Mouse (Mus musculus) liver, postnatal 0 days (tissue): ENCODE data around the gene Rnf215. TPM values are rescaled to one million over a fixed set of nuclear protein-coding genes. Genes with fewer than 3 reads are reported as not detected.
"Not testable (repeated sequence)": the region's sequence is repeated elsewhere in the genome, so short reads cannot be mapped to it uniquely, and the experiment has no call there.

Experiments used
- ATAC-seq: fragments of 200-750 bp; cut with Nextera tagmentation; 2 replicates; pipeline ENCODE4 v1.8.0; 2017; ENCODE audit warnings: mild to moderate bottlenecking, moderate library complexity
- DNase-seq: peaks from one replicate; pipeline ENCODE4 v3.0.0-alpha.2; 2016
- H3K27ac ChIP-seq: fragments of 300-500 bp; sonication (generic); 2 replicates; pipeline ENCODE4 v1.5.1; 2014; ENCODE audit warnings: antibody characterized with exemption, moderate library complexity, mild to moderate bottlenecking, low read depth
- H3K27me3 ChIP-seq: fragments of 300-500 bp; sonication (generic); 2 replicates; pipeline ENCODE4 v1.6.1; 2014; ENCODE audit warnings: low read length, control low read depth, mixed read lengths; ENCODE audit not compliant: insufficient read depth
- H3K36me3 ChIP-seq: fragments of 300-500 bp; sonication (generic); replicated peaks from 2 replicates; pipeline ENCODE4 v1.6.1; 2014; ENCODE audit warnings: mild to moderate bottlenecking, control low read depth, low read length, moderate library complexity, mixed read lengths; ENCODE audit not compliant: insufficient read depth
- H3K4me1 ChIP-seq: fragments of 300-500 bp; sonication (generic); 2 replicates; pipeline ENCODE4 v1.6.1; 2014; ENCODE audit warnings: antibody characterized with exemption, mild to moderate bottlenecking, control low read depth; ENCODE audit not compliant: insufficient read depth
- H3K4me2 ChIP-seq: fragments of 300-500 bp; sonication (generic); 2 replicates; pipeline ENCODE4 v1.6.1; 2014; ENCODE audit warnings: low read depth, mild to moderate bottlenecking, low read length, moderate library complexity, mixed read lengths
- H3K4me3 ChIP-seq: fragments of 300-500 bp; sonication (generic); 2 replicates; pipeline ENCODE4 v1.5.1; 2014; ENCODE audit warnings: low read depth, low read length
- H3K9ac ChIP-seq: fragments of 300-500 bp; sonication (generic); replicated peaks from 2 replicates; pipeline ENCODE4 v1.6.1; 2014; ENCODE audit warnings: mild to moderate bottlenecking, moderate library complexity
- H3K9me3 ChIP-seq: fragments of 300-500 bp; sonication (generic); 2 replicates; pipeline ENCODE4 v1.6.1; 2016; ENCODE audit warnings: mild to moderate bottlenecking, control low read depth, low read length, mixed read lengths
- CTCF ChIP-seq: sonication (generic); IDR thresholded peaks from 2 replicates; pipeline ENCODE4 v1.5.1; 2016; ENCODE audit warnings: antibody characterized with exemption, low read depth
- EP300 ChIP-seq: IDR thresholded peaks from 2 replicates; pipeline ENCODE4 v1.6.1; 2016; ENCODE audit warnings: antibody characterized with exemption, low read depth, mild to moderate bottlenecking
- WGBS: fragments of 180-500 bp; shearing (Covaris S2); extraction: QIAGEN DNeasy Blood & Tissue Kit; methylation state at CpG from one replicate; pipeline ENCODE4 v1.1.7; 2014; ENCODE audit not compliant: insufficient replicate concordance; 5-methylcytosine and 5-hydroxymethylcytosine counted together
- polyA plus RNA-seq: library from polyadenylated mRNA; unstranded; fragments of >200 nt; fragmentation: Nextera tagmentation; extraction: Ambion mirVana; gene quantifications from 2 replicates; pipeline ENCODE4 v1.2.1, GENCODE M21; 2015

Gene Rnf215
- polyA plus RNA-seq, 1 experiment from 2014 or later, result 6.4 TPM

DNA sequence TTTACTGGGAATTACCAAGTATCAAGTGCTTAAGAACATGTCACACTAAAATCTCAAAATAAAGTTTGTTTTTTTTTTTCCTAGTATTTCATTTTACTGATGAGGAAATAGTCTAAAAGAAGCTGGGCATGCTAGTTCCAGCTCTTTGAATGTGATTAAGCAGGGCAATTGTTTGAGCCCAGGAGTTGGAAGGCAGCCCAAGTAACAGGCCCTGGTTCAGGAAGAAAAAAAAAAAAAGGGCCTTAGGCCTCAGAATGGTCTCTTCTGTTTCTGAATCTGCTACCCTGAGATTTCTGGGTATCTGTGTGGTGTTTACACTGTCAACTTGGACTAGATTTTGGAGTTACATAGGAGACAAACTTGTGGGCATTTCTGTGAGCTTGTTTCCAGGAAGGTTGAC, 48.5 kb downstream of the Rnf215 start:
- Histone ChIP-seq H3K9ac (no peak overlapping the region), H3K27ac (no peak overlapping the region), H3K4me2 (no peak overlapping the region), H3K36me3 (peaks cover 42% of the 10 kb centered on the region), H3K27me3 (no peaks in the 10 kb centered on the region), H3K4me1 (peaks cover 18% of the 10 kb centered on the region), H3K4me3 (no peak overlapping the region), H3K9me3 (no peaks in the 10 kb centered on the region)
- TF ChIP-seq CTCF (no peak), EP300 (no peak)
- DNase-seq (no peak), ATAC-seq (no peak)

DNA sequence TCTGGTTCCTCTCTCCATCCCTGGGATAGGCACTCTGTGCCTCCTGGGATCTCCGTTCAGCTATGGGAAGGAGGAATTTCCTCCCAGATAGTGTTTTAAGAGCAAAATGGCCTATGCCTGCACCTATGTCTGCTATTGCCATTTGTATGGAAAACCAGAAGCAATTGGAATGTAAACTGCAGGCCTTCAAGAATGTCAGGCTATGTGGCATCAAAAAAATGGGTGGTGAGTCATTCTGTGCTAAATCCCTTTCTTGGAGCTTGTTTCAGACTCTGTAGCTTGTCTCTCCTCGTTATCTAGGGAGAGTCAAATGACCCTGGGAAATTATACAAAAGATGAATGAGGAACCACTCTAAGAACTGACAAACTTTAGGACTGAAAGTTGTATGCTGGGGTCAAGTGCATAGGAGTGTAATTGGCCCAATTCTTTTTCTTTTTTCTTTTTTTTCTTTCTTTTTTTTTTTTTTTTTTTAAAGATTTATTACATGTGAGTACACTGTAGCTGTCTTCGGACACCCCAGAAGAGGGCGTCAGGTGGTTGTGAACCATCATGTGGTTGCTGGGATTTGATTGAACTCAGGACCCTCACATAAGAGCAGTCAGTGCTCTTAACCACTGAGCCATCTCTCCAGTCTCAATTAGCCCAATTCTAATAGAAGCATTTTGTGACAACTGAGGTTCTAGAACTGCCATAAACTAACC, 49.4 kb downstream of the Rnf215 start:
- 0 out of 2 replicates have a peak, but pooled peaks have one; percentile 19 for TF ChIP-seq CTCF
- TF ChIP-seq EP300, result no peak
- no peaks in the 10 kb centered on the region for H3K27me3 ChIP-seq
- ATAC-seq (no peak), DNase-seq (no peak)
- H3K9ac ChIP-seq, result no peak overlapping the region
- H3K9me3 ChIP-seq, result no peaks in the 10 kb centered on the region
- H3K36me3 ChIP-seq, result peaks cover 33% of the 10 kb centered on the region
- no peak overlapping the region for H3K4me3 ChIP-seq
- no peak overlapping the region for H3K27ac ChIP-seq
- H3K4me1 ChIP-seq, result peaks cover 24% of the 10 kb centered on the region
- H3K4me2 ChIP-seq, result no peak overlapping the region
- 65% methylated on average over 4 of the region's 4 CpGs for WGBS

GRCm38 (mm10) chr11:4185480-4185879, 50.5 kb downstream of the Rnf215 start:
- 86% methylated on average over 6 of the region's 6 CpGs for WGBS
- peaks cover 22% of the 10 kb centered on the region for H3K36me3 ChIP-seq
- H3K9me3 ChIP-seq, H3K27me3 ChIP-seq, H3K27ac ChIP-seq, ATAC-seq, H3K4me2 ChIP-seq, H3K9ac ChIP-seq, H3K4me3 ChIP-seq, DNase-seq: not testable (repeated sequence)
- peaks cover 28% of the 10 kb centered on the region for H3K4me1 ChIP-seq

- Histone ChIP-seq H3K9ac (peak within 1 kb of the TSS; percentile 94), H3K27me3 (no peaks in the 10 kb centered on the region), H3K27ac (peak within 1 kb of the TSS; percentile 67), H3K4me1 (peaks cover 32% of the 10 kb centered on the region), H3K36me3 (peaks cover 10% of the 10 kb centered on the region; the same call in 1 of the 2 replicates), H3K4me3 (peak within 1 kb of the TSS; percentile 89), H3K4me2 (peak within 1 kb of the TSS; percentile 94), H3K9me3 (no peaks in the 10 kb centered on the region)
- WGBS, result under 1% methylated on average over 68 of the region's 71 CpGs
- DNase-seq (peak; percentile 99), ATAC-seq (peak; percentile 100)
- no peak for TF ChIP-seq CTCF
- no peak for TF ChIP-seq EP300
Observed at GRCm38 (mm10) chr11:4186486-4187317, 51.7 kb downstream of the Rnf215 start, which contains the start of gene Tbc1d10a. Gene Tbc1d10a, plus strand, starts transcription at chr11:4186789.

DNA sequence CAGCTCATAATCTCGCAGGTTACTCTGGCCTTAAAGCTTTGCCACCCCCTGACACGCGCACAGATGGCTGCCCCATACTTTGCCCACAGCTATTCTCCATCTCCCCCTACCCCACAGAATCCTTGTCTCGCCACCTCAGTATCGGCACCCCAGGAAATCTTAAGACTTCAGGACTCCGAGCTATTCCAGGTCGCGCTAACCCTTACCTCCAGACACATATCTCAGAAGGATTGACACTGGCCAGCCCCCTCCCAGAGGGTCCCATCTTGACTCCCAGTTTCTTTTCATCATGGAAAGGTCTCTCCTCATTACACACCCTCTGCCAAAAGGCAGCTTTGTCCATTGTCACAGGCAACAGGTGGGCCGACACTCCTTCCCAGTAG, 52.3 kb downstream of the Rnf215 start:
- H3K27ac ChIP-seq, result no peak overlapping the region
- no peak for ATAC-seq
- peaks cover 32% of the 10 kb centered on the region for H3K4me1 ChIP-seq
- H3K9me3 ChIP-seq, result no peaks in the 10 kb centered on the region
- H3K36me3 ChIP-seq, result 0 out of 2 replicates have a peak, but pooled peaks cover 6% of the 10 kb centered on the region
- no peaks in the 10 kb centered on the region for H3K27me3 ChIP-seq
- no peak for TF ChIP-seq CTCF
- TF ChIP-seq EP300, result no peak
- DNase-seq, result no peak
- H3K4me2 ChIP-seq, result peak overlapping the region; percentile 94
- H3K4me3 ChIP-seq, result peak overlapping the region; percentile 89
- WGBS, result 19% methylated on average over 9 of the region's 9 CpGs
- H3K9ac ChIP-seq, result peak overlapping the region; percentile 94

- H3K9me3 ChIP-seq, result no peaks in the 10 kb centered on the region
- ATAC-seq (no peak), DNase-seq (no peak)
- 0 out of 2 replicates have a peak, but pooled peaks cover 2% of the 10 kb centered on the region for H3K36me3 ChIP-seq
- H3K9ac ChIP-seq, result no peak overlapping the region
- H3K4me2 ChIP-seq, result peak overlapping the region; percentile 5; the same call in 1 of the 2 replicates
- 63% methylated on average over 6 of the region's 6 CpGs for WGBS
- no peaks in the 10 kb centered on the region for H3K27me3 ChIP-seq
- H3K4me1 ChIP-seq, result peaks cover 32% of the 10 kb centered on the region
- no peak overlapping the region for H3K4me3 ChIP-seq
- TF ChIP-seq EP300, result no peak
- TF ChIP-seq CTCF, result no peak
- H3K27ac ChIP-seq, result peak overlapping the region; percentile 40; the same call in 1 of the 2 replicates
Observed at GRCm38 (mm10) chr11:4189182-4189581, 54.2 kb downstream of the Rnf215 start.
